21 mouse cellular contexts compared by ENCODE assay signal in genomic region chr9:24168501-24168900, GRCm38 (mm10).
"Had no signal": no experiment of that assay in that cellular context is flagged by ENCODE, and none has a peak within 500 bp of the region (broad histone marks: within the 10 kb centered on the region; RNA-seq: fewer than 3 reads in every experiment).

No protein-coding gene starts in this region.

- H3K4me2 ChIP-seq: lung, embryonic 14.5 days; midbrain, embryonic 12.5 days; neural tube, embryonic 13.5 days; neural tube, embryonic 15.5 days; stomach, embryonic 15.5 days had no signal

- H3K36me3 ChIP-seq: midbrain, embryonic 10.5 days; midbrain, embryonic 12.5 days; neural tube, embryonic 13.5 days; neural tube, embryonic 15.5 days; stomach, embryonic 15.5 days had no signal

- H3K9me3 ChIP-seq: midbrain, embryonic 10.5 days; midbrain, embryonic 12.5 days; neural tube, embryonic 13.5 days; neural tube, embryonic 15.5 days; stomach, embryonic 15.5 days had no signal

- H3K27ac ChIP-seq: liver, embryonic 14.5 days; midbrain, embryonic 10.5 days; midbrain, embryonic 12.5 days; neural tube, embryonic 13.5 days; neural tube, embryonic 15.5 days; stomach, embryonic 15.5 days; stomach, postnatal 0 days had no signal

- DNase-seq: lung, adult 18-20 months; lung, embryonic 14.5 days; lung, postnatal 10 days; lung, postnatal 4 days; midbrain, embryonic 14.5 days; retina, postnatal 1 day; right cerebral cortex, postnatal 25 days; right cerebral cortex, postnatal 4 days; spleen, adult 18-20 months; thymus, adult 18-20 months; thymus, postnatal 14 days; thymus, postnatal 36 days had no signal

- H3K27me3 ChIP-seq: midbrain, embryonic 12.5 days; neural tube, embryonic 13.5 days; neural tube, embryonic 15.5 days; stomach, embryonic 15.5 days had no signal

- H3K4me1 ChIP-seq: midbrain, embryonic 10.5 days; midbrain, embryonic 12.5 days; neural tube, embryonic 13.5 days; neural tube, embryonic 15.5 days; stomach, embryonic 15.5 days had no signal

- H3K9ac ChIP-seq: liver, embryonic 14.5 days; lung, embryonic 14.5 days; midbrain, embryonic 12.5 days; neural tube, embryonic 13.5 days; neural tube, embryonic 15.5 days; stomach, embryonic 15.5 days had no signal

- ATAC-seq: midbrain, embryonic 16.5 days had no signal

- H3K4me3 ChIP-seq: midbrain, embryonic 10.5 days; midbrain, embryonic 12.5 days; myocyte; neural tube, embryonic 13.5 days; neural tube, embryonic 15.5 days; stomach, embryonic 15.5 days had no signal
